Mouse (Mus musculus): Measurements from ENCODE around the gene Ccdc65.

- TF ChIP-seq POLR2A (IDR thresholded peaks at IDR 0.05; ENCODE audit: borderline replicate concordance, extremely low read depth, insufficient read depth, insufficient read length, poor library complexity, severe bottlenecking) (no peak), CTCF (IDR thresholded peaks at IDR 0.05; ENCODE audit: borderline replicate concordance, extremely low read depth, insufficient read depth, insufficient read length) (peak; percentile 18; the same call in 1 of the 2 replicates)
These were observed 22.1 kb upstream of the Ccdc65 start for GRCm38 (mm10) chr15:98685926-98686325.

All from brain, embryonic 14.5 days (tissue).